Mouse (Mus musculus) yolk sac, embryonic 10.5 days (tissue): ENCODE data around the gene Gna11.
A peak's percentile ranks its signal among the peaks of the same experiment; 100 is the strongest.

Experiments
- DNase-seq: peaks from one replicate; pipeline ENCODE4 v3.0.0-alpha.2; 2017; ENCODE audit warnings: low spot score

The Gna11 gene

GRCm38 (mm10) chr10:81542727-81543460 is 2.1 kb downstream of the Gna11 start:
- DNase-seq, result no peak

- DNase-seq, result no peak
These were observed 3.2 kb downstream of the Gna11 start for GRCm38 (mm10) chr10:81541803-81542202.

- DNase-seq, result no peak
These were observed 3.6 kb downstream of the Gna11 start for GRCm38 (mm10) chr10:81541363-81541762.

GRCm38 (mm10) chr10:81538321-81539048 is 6.5 kb downstream of the Gna11 start:
- no peak for DNase-seq

GRCm38 (mm10) chr10:81537429-81537828 is 7.6 kb downstream of the Gna11 start:
- no peak for DNase-seq

GRCm38 (mm10) chr10:81536734-81537133 is 8.3 kb downstream of the Gna11 start:
- DNase-seq, result no peak

GRCm38 (mm10) chr10:81534826-81535225 is 10.2 kb downstream of the Gna11 start:
- no peak for DNase-seq

- peak; percentile 60 for DNase-seq
These were observed 18.2 kb downstream of the Gna11 start for GRCm38 (mm10) chr10:81526779-81527178.

GRCm38 (mm10) chr10:81525017-81525694 is 19.8 kb downstream of the Gna11 start:
- DNase-seq, result no peak

GRCm38 (mm10) chr10:81524051-81524605 is 20.9 kb downstream of the Gna11 start, which contains the start of gene Gna15:
TSS of gene Gna15 (minus strand) at chr10:81524225.
- DNase-seq, result no peak

GRCm38 (mm10) chr10:81523570-81523969 is 21.4 kb downstream of the Gna11 start:
- DNase-seq, result no peak

GRCm38 (mm10) chr10:81523142-81523541 is 21.8 kb downstream of the Gna11 start:
- no peak for DNase-seq

- DNase-seq, result no peak
These were observed 25.0 kb downstream of the Gna11 start for GRCm38 (mm10) chr10:81519978-81520365.

GRCm38 (mm10) chr10:81519227-81519977 is 25.6 kb downstream of the Gna11 start:
- DNase-seq, result no peak

GRCm38 (mm10) chr10:81518546-81518945 is 26.4 kb downstream of the Gna11 start:
- DNase-seq, result no peak

- no peak for DNase-seq
These were observed 27.8 kb downstream of the Gna11 start for GRCm38 (mm10) chr10:81517227-81517626.

- DNase-seq, result no peak
These were observed 31.2 kb downstream of the Gna11 start for GRCm38 (mm10) chr10:81513798-81514197.

- no peak for DNase-seq
These were observed 34.7 kb downstream of the Gna11 start for GRCm38 (mm10) chr10:81510246-81510810.

GRCm38 (mm10) chr10:81507691-81508489 is 37.1 kb downstream of the Gna11 start:
- no peak for DNase-seq

GRCm38 (mm10) chr10:81507095-81507494 is 37.9 kb downstream of the Gna11 start:
- no peak for DNase-seq
